Mouse (Mus musculus): Measurements from ENCODE around the gene Ints14. TPM values are rescaled to one million over a fixed set of nuclear protein-coding genes. Genes with fewer than 3 reads are reported as not detected.
"Not testable (repeated sequence)": the region's sequence is repeated elsewhere in the genome, so short reads cannot be mapped to it uniquely, and the experiment has no call there.

The Ints14 gene
- polyA plus RNA-seq, 1 experiment from 2014 or later: 61.6 TPM

DNA sequence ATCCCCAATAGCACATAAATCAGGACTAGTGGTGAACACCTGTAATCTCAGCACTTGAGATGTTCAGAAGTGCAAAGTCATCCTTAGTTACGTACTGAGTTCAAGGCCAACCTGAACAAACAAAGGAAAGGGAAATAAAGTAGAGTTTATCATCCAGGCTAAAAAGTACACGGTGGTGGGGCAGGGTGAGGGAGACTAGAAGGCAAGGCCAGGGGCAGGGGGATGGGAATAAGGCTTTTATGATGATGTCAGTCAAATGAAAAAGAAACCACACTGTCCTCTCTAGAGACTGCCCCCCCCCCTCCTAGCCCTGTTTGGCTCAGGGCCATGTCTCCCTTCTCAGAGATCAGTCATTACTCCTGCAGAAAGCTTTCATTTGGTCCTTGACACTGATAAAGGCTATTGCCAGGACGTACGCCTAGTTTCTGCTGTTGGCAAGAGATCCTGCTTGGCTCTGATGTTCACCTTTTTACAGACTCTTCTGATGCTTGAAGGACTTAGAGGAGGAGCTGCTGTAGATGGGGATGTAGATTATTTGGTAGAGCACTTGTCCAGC is 62.0 kb downstream of the Ints14 start:
- H3K9me3 ChIP-seq: no peaks in the 10 kb centered on the region
- ATAC-seq (ENCODE audit: low FRiP score, low read depth): no peak
- no peak overlapping the region for H3K4me2 ChIP-seq (replicated peaks)
- WGBS: 83% methylated on average over 4 of the region's 4 CpGs
- H3K4me3 ChIP-seq: no peak overlapping the region
- peaks cover 25% of the 10 kb centered on the region for H3K4me1 ChIP-seq
- H3K9ac ChIP-seq: no peak overlapping the region
- no peaks in the 10 kb centered on the region for H3K27me3 ChIP-seq (replicated peaks)
- H3K27ac ChIP-seq: no peak overlapping the region
- no peaks in the 10 kb centered on the region for H3K36me3 ChIP-seq

DNA sequence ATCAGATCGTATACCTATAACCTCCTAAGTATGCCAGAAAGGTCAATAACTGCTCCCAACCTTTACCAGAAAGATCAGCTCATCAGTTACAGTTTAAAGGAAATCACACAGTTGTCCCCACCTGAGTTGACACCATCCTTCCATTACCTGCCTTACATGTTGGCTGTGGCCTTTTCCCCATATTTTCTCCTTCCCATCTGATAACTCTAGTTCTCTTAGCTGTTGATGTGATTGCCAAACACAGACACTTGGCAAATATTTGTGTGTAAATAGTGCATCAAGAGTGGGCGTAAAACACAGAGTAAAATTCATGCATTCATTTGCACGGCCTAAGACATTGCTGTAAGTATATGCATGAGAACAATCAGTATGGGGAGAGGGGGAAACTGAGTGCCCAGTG is 62.7 kb downstream of the Ints14 start:
- no peaks in the 10 kb centered on the region for H3K27me3 ChIP-seq (replicated peaks)
- no peak for ATAC-seq (ENCODE audit: low FRiP score, low read depth)
- H3K4me1 ChIP-seq: peaks cover 18% of the 10 kb centered on the region
- H3K36me3 ChIP-seq: no peaks in the 10 kb centered on the region
- no peak overlapping the region for H3K27ac ChIP-seq
- no peak overlapping the region for H3K4me3 ChIP-seq
- no peak overlapping the region for H3K4me2 ChIP-seq (replicated peaks)
- 94% methylated on average over 3 of the region's 3 CpGs for WGBS
- no peak overlapping the region for H3K9ac ChIP-seq
- H3K9me3 ChIP-seq: no peaks in the 10 kb centered on the region

DNA sequence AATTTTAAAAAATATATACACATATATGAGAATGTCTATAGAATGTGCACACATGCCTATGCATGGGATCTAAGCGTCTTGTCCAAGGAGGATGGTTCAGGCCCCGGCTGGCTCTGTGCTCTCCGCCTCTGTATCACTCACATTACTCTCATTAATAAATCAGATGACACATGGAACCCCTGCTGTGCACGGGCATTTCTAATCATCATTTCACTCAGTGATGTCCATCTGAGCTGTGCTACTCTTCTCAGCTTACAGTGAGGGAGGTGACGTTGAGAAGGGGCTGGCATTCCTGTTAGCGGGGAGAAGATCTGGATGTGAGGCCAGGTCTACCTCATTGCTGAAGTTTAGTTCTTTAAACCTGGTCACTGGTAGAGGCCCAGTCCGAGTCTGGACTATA is 66.5 kb downstream of the Ints14 start:
- ATAC-seq (ENCODE audit: low FRiP score, low read depth): no peak

DNA sequence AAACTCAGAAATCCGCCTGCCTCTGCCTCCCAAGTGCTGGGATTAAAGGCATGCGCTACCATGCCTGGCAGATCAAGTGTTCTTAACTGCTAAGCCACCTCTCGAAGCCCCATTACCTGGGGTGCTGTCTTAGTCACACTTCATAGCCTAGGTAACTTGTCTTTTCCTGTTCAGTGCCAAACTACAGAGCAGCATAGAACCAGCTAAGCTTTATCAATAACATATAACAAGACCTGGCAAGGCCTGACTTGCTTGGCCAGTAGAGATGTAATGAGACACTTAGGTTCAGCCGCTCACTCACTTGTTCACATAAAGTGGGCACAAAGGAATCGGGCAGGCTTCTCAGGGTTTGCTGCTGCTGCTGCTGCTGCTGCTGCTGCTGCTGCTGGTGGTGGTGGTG is 67.6 kb downstream of the Ints14 start:
- Histone ChIP-seq H3K36me3 (no peaks in the 10 kb centered on the region), H3K9me3 (no peaks in the 10 kb centered on the region), H3K4me1 (peaks cover 6% of the 10 kb centered on the region), H3K4me2 (replicated peaks) (no peak overlapping the region), H3K4me3 (no peak overlapping the region), H3K27ac (no peak overlapping the region), H3K9ac (no peak overlapping the region), H3K27me3 (replicated peaks) (no peaks in the 10 kb centered on the region)
- 88% methylated on average over 5 of the region's 5 CpGs for WGBS
- no peak for ATAC-seq (ENCODE audit: low FRiP score, low read depth)

More for the DNA sequence above, 66.5 kb downstream of the Ints14 start:
- 86% methylated on average over 7 of the region's 7 CpGs for WGBS
- Histone ChIP-seq H3K9ac (no peak overlapping the region), H3K27ac (no peak overlapping the region), H3K4me2 (replicated peaks) (no peak overlapping the region), H3K4me3 (no peak overlapping the region), H3K27me3 (replicated peaks) (no peaks in the 10 kb centered on the region), H3K4me1 (no peaks in the 10 kb centered on the region), H3K36me3 (no peaks in the 10 kb centered on the region), H3K9me3 (no peaks in the 10 kb centered on the region)

DNA sequence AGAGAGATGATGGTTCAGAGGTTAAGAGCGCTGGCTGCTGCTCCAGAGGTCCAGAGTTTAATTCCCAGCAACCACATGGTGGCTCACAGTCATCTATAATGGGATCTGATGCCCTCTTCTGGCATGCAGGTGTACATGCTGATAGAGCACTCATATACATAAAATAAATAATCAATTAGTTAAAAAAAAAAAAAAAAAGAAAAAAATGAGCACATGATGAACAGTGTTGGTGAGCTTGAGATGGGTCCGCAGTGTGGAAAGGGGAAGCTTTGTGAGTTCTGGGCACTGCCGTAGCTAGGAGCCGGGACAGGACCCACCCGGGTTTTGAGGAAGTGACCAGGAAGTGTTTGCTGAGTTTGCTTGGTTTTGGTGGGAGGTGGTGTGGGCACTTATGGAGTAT is 70.7 kb downstream of the Ints14 start:
- H3K4me3 ChIP-seq; H3K9ac ChIP-seq; H3K4me2 ChIP-seq (replicated peaks); H3K9me3 ChIP-seq; ATAC-seq (ENCODE audit: low FRiP score, low read depth); H3K27ac ChIP-seq; H3K27me3 ChIP-seq (replicated peaks); H3K4me1 ChIP-seq; H3K36me3 ChIP-seq: not testable (repeated sequence)
- WGBS: 75% methylated on average over 5 of the region's 5 CpGs

GRCm38 (mm10) chr9:65031894-65032268 is 71.2 kb downstream of the Ints14 start:
- Histone ChIP-seq H3K4me2 (replicated peaks) (peak overlapping the region; percentile 89), H3K9ac (no peak overlapping the region), H3K27ac (no peak overlapping the region), H3K36me3 (peaks cover 5% of the 10 kb centered on the region), H3K27me3 (replicated peaks) (no peaks in the 10 kb centered on the region), H3K9me3 (no peaks in the 10 kb centered on the region), H3K4me1 (peaks cover 10% of the 10 kb centered on the region), H3K4me3 (peak overlapping the region; percentile 95)
- 42% methylated on average over 4 of the region's 4 CpGs for WGBS
- ATAC-seq (ENCODE audit: low FRiP score, low read depth): 0 out of 2 replicates have a peak, but pooled peaks have one; percentile 4

- Histone ChIP-seq H3K4me1 (peaks cover 10% of the 10 kb centered on the region), H3K9me3 (no peaks in the 10 kb centered on the region), H3K36me3 (peaks cover 7% of the 10 kb centered on the region), H3K9ac (peak within 1 kb of the TSS; percentile 85), H3K27ac (peak within 1 kb of the TSS; percentile 71), H3K4me3 (peak within 1 kb of the TSS; percentile 95), H3K27me3 (replicated peaks) (no peaks in the 10 kb centered on the region), H3K4me2 (replicated peaks) (peak within 1 kb of the TSS; percentile 89)
- WGBS: under 1% methylated on average over 85 of the region's 85 CpGs
- peak; percentile 96 for ATAC-seq (ENCODE audit: low FRiP score, low read depth)
Observed at GRCm38 (mm10) chr9:65032269-65033108, 71.8 kb downstream of the Ints14 start, which contains the start of gene Dpp8. Gene Dpp8 (plus strand): TSS chr9:65032414.

- no peak overlapping the region for H3K4me3 ChIP-seq
- no peak for ATAC-seq (ENCODE audit: low FRiP score, low read depth)
- no peaks in the 10 kb centered on the region for H3K9me3 ChIP-seq
- peaks cover 39% of the 10 kb centered on the region for H3K36me3 ChIP-seq
- H3K27ac ChIP-seq: no peak overlapping the region
- peaks cover 10% of the 10 kb centered on the region for H3K4me1 ChIP-seq
- H3K9ac ChIP-seq: no peak overlapping the region
- WGBS: 93% methylated on average over 1 of the region's 1 CpGs
- H3K27me3 ChIP-seq (replicated peaks): no peaks in the 10 kb centered on the region
- no peak overlapping the region for H3K4me2 ChIP-seq (replicated peaks)
Observed at GRCm38 (mm10) chr9:65036456-65036855, 75.8 kb downstream of the Ints14 start.

Small RNAs within 50 kb of the gene (microRNA-seq; reads per million reads assigned to microRNA genes)
- gene Gm25640: not detected

Other genes with a start within 250 kb of the Ints14 start
- 304 and 317 TPM in 2 replicates for gene Rab11a, start 223.1 kb upstream of the Ints14 start, polyA plus RNA-seq (2016; fragmentation: Nextera tagmentation; extraction: Ambion mirVana)
- gene Dennd4a, start 149.6 kb upstream of the Ints14 start, polyA plus RNA-seq (2016; fragmentation: Nextera tagmentation; extraction: Ambion mirVana): 10.6 and 11.0 TPM in 2 replicates
- gene Slc24a1, start 9.3 kb upstream of the Ints14 start, polyA plus RNA-seq (2016; fragmentation: Nextera tagmentation; extraction: Ambion mirVana): 0.04 TPM in 1 of 2 replicates, not detected in the other
- gene Hacd3, start 60.8 kb downstream of the Ints14 start, polyA plus RNA-seq (2016; fragmentation: Nextera tagmentation; extraction: Ambion mirVana): 165 and 166 TPM in 2 replicates
- gene Dpp8, start 71.5 kb downstream of the Ints14 start, polyA plus RNA-seq (2016; fragmentation: Nextera tagmentation; extraction: Ambion mirVana): 48.9 and 53.5 TPM in 2 replicates
- 10.3 and 11.7 TPM in 2 replicates for gene Igdcc4, start 140.6 kb downstream of the Ints14 start, polyA plus RNA-seq (2016; fragmentation: Nextera tagmentation; extraction: Ambion mirVana)
- gene Igdcc3, start 180.3 kb downstream of the Ints14 start, polyA plus RNA-seq (2016; fragmentation: Nextera tagmentation; extraction: Ambion mirVana): 32.6 and 36.4 TPM in 2 replicates
- 5.4 and 5.7 TPM in 2 replicates for gene Parp16, start 234.4 kb downstream of the Ints14 start, polyA plus RNA-seq (2016; fragmentation: Nextera tagmentation; extraction: Ambion mirVana)